Mouse (Mus musculus) spleen, postnatal 10 days (tissue): ENCODE results near the gene Reps2.

Source experiments
- DNase-seq, 2 experiments: peaks; one replicate each; pipeline ENCODE4 v3.0.0; 2021 to 2022; ENCODE audit warnings: low spot score in 2 of 2

Reps2 gene

GRCm38 (mm10) chrX:162643091-162643788, at the start of gene Reps2:
Gene Reps2 (minus strand): TSS chrX:162643649.
- DNase-seq: peak; percentile 49 to 83

GRCm38 (mm10) chrX:162691272-162691671, 47.8 kb upstream of the Reps2 start:
- DNase-seq: no peak

- no peak for DNase-seq
Measured at GRCm38 (mm10) chrX:162685394-162685793, 41.9 kb upstream of the Reps2 start.

- DNase-seq: peak in 1 of 2 experiments; percentile 15
Measured at GRCm38 (mm10) chrX:162679506-162679905, 36.1 kb upstream of the Reps2 start.

- DNase-seq: peak in 1 of 2 experiments; percentile 19
Measured at GRCm38 (mm10) chrX:162678820-162679219, 35.4 kb upstream of the Reps2 start.

- DNase-seq: no peak
Measured at GRCm38 (mm10) chrX:162666166-162666565, 22.7 kb upstream of the Reps2 start.

- DNase-seq: no peak
Measured at GRCm38 (mm10) chrX:162660182-162660581, 16.7 kb upstream of the Reps2 start.

GRCm38 (mm10) chrX:162653518-162653917, 10.1 kb upstream of the Reps2 start:
- no peak for DNase-seq

- DNase-seq: no peak
Measured at GRCm38 (mm10) chrX:162652445-162652844, 9.0 kb upstream of the Reps2 start.

- no peak for DNase-seq
Measured at GRCm38 (mm10) chrX:162651125-162651524, 7.7 kb upstream of the Reps2 start.

GRCm38 (mm10) chrX:162643789-162644092, 292 bp upstream of the Reps2 start:
- no peak for DNase-seq

- peak; percentile 8 to 23 for DNase-seq
Measured at GRCm38 (mm10) chrX:162642402-162643090, 903 bp downstream of the Reps2 start.

GRCm38 (mm10) chrX:162641764-162642163, 1.7 kb downstream of the Reps2 start:
- DNase-seq: no peak

- no peak for DNase-seq
Measured at GRCm38 (mm10) chrX:162635159-162635558, 8.3 kb downstream of the Reps2 start.

GRCm38 (mm10) chrX:162622091-162622437, 21.4 kb downstream of the Reps2 start:
- DNase-seq: no peak

- no peak for DNase-seq
Measured at GRCm38 (mm10) chrX:162621194-162622090, 22.0 kb downstream of the Reps2 start.

- no peak for DNase-seq
Measured at GRCm38 (mm10) chrX:162619705-162620104, 23.7 kb downstream of the Reps2 start.

GRCm38 (mm10) chrX:162618547-162618946, 24.9 kb downstream of the Reps2 start:
- DNase-seq: no peak

GRCm38 (mm10) chrX:162606113-162606512, 37.3 kb downstream of the Reps2 start:
- DNase-seq: no peak

- DNase-seq: no peak
Measured at GRCm38 (mm10) chrX:162599666-162600065, 43.8 kb downstream of the Reps2 start.

- DNase-seq: no peak
Measured at GRCm38 (mm10) chrX:162591005-162591801, 52.2 kb downstream of the Reps2 start.
